Mouse (Mus musculus): Measurements from ENCODE around the gene Pom121l2. TPM values are rescaled to one million over a fixed set of nuclear protein-coding genes. Genes with fewer than 3 reads are reported as not detected.

Gene Pom121l2
- 0.15 and 0.20 TPM in 2 replicates for polyA plus RNA-seq (2015; fragmentation: Nextera tagmentation; extraction: Ambion mirVana)

- Histone ChIP-seq H3K4me3 (peak within 1 kb of the TSS; percentile 57), H3K27ac (no peak within 1 kb of the TSS), H3K36me3 (no peaks in the 10 kb centered on the region), H3K9me3 (no peaks in the 10 kb centered on the region), H3K9ac (peak within 1 kb of the TSS; percentile 60), H3K27me3 (peaks cover 38% of the 10 kb centered on the region), H3K4me2 (peak within 1 kb of the TSS; percentile 95), H3K4me1 (peaks cover 11% of the 10 kb centered on the region)
- peak; percentile 55 for ATAC-seq (ENCODE audit: insufficient number of reproducible peaks, low FRiP score, low TSS enrichment, low read depth)
- WGBS: under 1% methylated on average over 58 of the region's 58 CpGs
Observed at GRCm38 (mm10) chr13:21980981-21981802, at the start of gene Pom121l2. TSS of gene Pom121l2 (plus strand) at chr13:21981194.

- ATAC-seq (ENCODE audit: insufficient number of reproducible peaks, low FRiP score, low TSS enrichment, low read depth): no peak
Observed at GRCm38 (mm10) chr13:21931740-21932139, 49.3 kb upstream of the Pom121l2 start.

GRCm38 (mm10) chr13:21933626-21934548, 47.1 kb upstream of the Pom121l2 start:
- Histone ChIP-seq H3K9ac (no peak overlapping the region), H3K27me3 (no peaks in the 10 kb centered on the region), H3K9me3 (no peaks in the 10 kb centered on the region), H3K4me3 (peak overlapping the region; percentile 19; the same call in 1 of the 2 replicates), H3K36me3 (no peaks in the 10 kb centered on the region), H3K27ac (0 out of 2 replicates have a peak overlapping the region, but pooled peaks have one; percentile 23), H3K4me1 (peaks cover 5% of the 10 kb centered on the region), H3K4me2 (peak overlapping the region; percentile 19; the same call in 1 of the 2 replicates)
- ATAC-seq (ENCODE audit: insufficient number of reproducible peaks, low FRiP score, low TSS enrichment, low read depth): no peak
- 14% methylated on average over 28 of the region's 28 CpGs for WGBS

More at GRCm38 (mm10) chr13:21931740-21932139, 49.3 kb upstream of the Pom121l2 start:
- WGBS: 71% methylated on average over 6 of the region's 6 CpGs
- Histone ChIP-seq H3K4me1 (peaks cover 5% of the 10 kb centered on the region), H3K9me3 (no peaks in the 10 kb centered on the region), H3K27me3 (no peaks in the 10 kb centered on the region), H3K36me3 (no peaks in the 10 kb centered on the region), H3K4me2 (no peak overlapping the region), H3K9ac (no peak overlapping the region), H3K27ac (no peak overlapping the region), H3K4me3 (no peak overlapping the region)

GRCm38 (mm10) chr13:21934982-21935791, 45.8 kb upstream of the Pom121l2 start:
- no peaks in the 10 kb centered on the region for H3K27me3 ChIP-seq
- peaks cover 5% of the 10 kb centered on the region for H3K4me1 ChIP-seq
- no peaks in the 10 kb centered on the region for H3K9me3 ChIP-seq
- 10% methylated on average over 17 of the region's 17 CpGs for WGBS
- no peak overlapping the region for H3K4me3 ChIP-seq
- no peaks in the 10 kb centered on the region for H3K36me3 ChIP-seq
- no peak for ATAC-seq (ENCODE audit: insufficient number of reproducible peaks, low FRiP score, low TSS enrichment, low read depth)
- no peak overlapping the region for H3K27ac ChIP-seq
- H3K9ac ChIP-seq: no peak overlapping the region
- no peak overlapping the region for H3K4me2 ChIP-seq

GRCm38 (mm10) chr13:21935833-21936232, 45.2 kb upstream of the Pom121l2 start:
- Histone ChIP-seq H3K9me3 (no peaks in the 10 kb centered on the region), H3K4me1 (peaks cover 5% of the 10 kb centered on the region), H3K4me2 (peak overlapping the region; percentile 24; the same call in 1 of the 2 replicates), H3K9ac (no peak overlapping the region), H3K4me3 (peak overlapping the region; percentile 25; the same call in 1 of the 2 replicates), H3K27me3 (no peaks in the 10 kb centered on the region), H3K27ac (no peak overlapping the region), H3K36me3 (no peaks in the 10 kb centered on the region)
- no peak for ATAC-seq (ENCODE audit: insufficient number of reproducible peaks, low FRiP score, low TSS enrichment, low read depth)
- 5% methylated on average over 7 of the region's 7 CpGs for WGBS

GRCm38 (mm10) chr13:21936968-21937367, 44.0 kb upstream of the Pom121l2 start:
- Histone ChIP-seq H3K36me3 (no peaks in the 10 kb centered on the region), H3K27me3 (no peaks in the 10 kb centered on the region), H3K4me1 (peaks cover 5% of the 10 kb centered on the region), H3K4me3 (peak overlapping the region; percentile 25; the same call in 1 of the 2 replicates), H3K9me3 (no peaks in the 10 kb centered on the region), H3K4me2 (peak overlapping the region; percentile 26; the same call in 1 of the 2 replicates), H3K9ac (no peak overlapping the region), H3K27ac (no peak overlapping the region)
- ATAC-seq (ENCODE audit: insufficient number of reproducible peaks, low FRiP score, low TSS enrichment, low read depth): no peak
- 9% methylated on average over 17 of the region's 17 CpGs for WGBS

GRCm38 (mm10) chr13:21940213-21940612, 40.8 kb upstream of the Pom121l2 start:
- peak overlapping the region; percentile 51 for H3K4me2 ChIP-seq
- H3K4me3 ChIP-seq: peak overlapping the region; percentile 46
- H3K36me3 ChIP-seq: no peaks in the 10 kb centered on the region
- no peaks in the 10 kb centered on the region for H3K9me3 ChIP-seq
- peak overlapping the region; percentile 17; the same call in 1 of the 2 replicates for H3K9ac ChIP-seq
- WGBS: under 1% methylated on average over 19 of the region's 19 CpGs
- peaks cover 5% of the 10 kb centered on the region; the same call in 1 of the 2 replicates for H3K4me1 ChIP-seq
- peak; percentile 80 for ATAC-seq (ENCODE audit: insufficient number of reproducible peaks, low FRiP score, low TSS enrichment, low read depth)
- peak overlapping the region; percentile 72 for H3K27ac ChIP-seq
- H3K27me3 ChIP-seq: no peaks in the 10 kb centered on the region

GRCm38 (mm10) chr13:21940811-21941321, 40.1 kb upstream of the Pom121l2 start:
- peak overlapping the region; percentile 51 for H3K4me2 ChIP-seq
- peak overlapping the region; percentile 72 for H3K27ac ChIP-seq
- H3K9ac ChIP-seq: peak overlapping the region; percentile 17; the same call in 1 of the 2 replicates
- under 1% methylated on average over 16 of the region's 16 CpGs for WGBS
- ATAC-seq (ENCODE audit: insufficient number of reproducible peaks, low FRiP score, low TSS enrichment, low read depth): peak; percentile 58; the same call in 1 of the 2 replicates
- no peaks in the 10 kb centered on the region for H3K36me3 ChIP-seq
- H3K4me3 ChIP-seq: peak overlapping the region; percentile 46
- peaks cover 3% of the 10 kb centered on the region; the same call in 1 of the 2 replicates for H3K4me1 ChIP-seq
- no peaks in the 10 kb centered on the region for H3K27me3 ChIP-seq
- no peaks in the 10 kb centered on the region for H3K9me3 ChIP-seq

- H3K9ac ChIP-seq: no peak overlapping the region
- H3K9me3 ChIP-seq: no peaks in the 10 kb centered on the region
- H3K4me2 ChIP-seq: no peak overlapping the region
- WGBS: 80% methylated on average over 1 of the region's 1 CpGs
- H3K36me3 ChIP-seq: no peaks in the 10 kb centered on the region
- no peaks in the 10 kb centered on the region for H3K27me3 ChIP-seq
- H3K4me3 ChIP-seq: no peak overlapping the region
- no peak for ATAC-seq (ENCODE audit: insufficient number of reproducible peaks, low FRiP score, low TSS enrichment, low read depth)
- no peak overlapping the region for H3K27ac ChIP-seq
- H3K4me1 ChIP-seq: peaks cover 8% of the 10 kb centered on the region; the same call in 1 of the 2 replicates
Observed at GRCm38 (mm10) chr13:21943644-21944043, 37.4 kb upstream of the Pom121l2 start.

- H3K9ac ChIP-seq: peak overlapping the region; percentile 15; the same call in 1 of the 2 replicates
- H3K27me3 ChIP-seq: no peaks in the 10 kb centered on the region
- ATAC-seq (ENCODE audit: insufficient number of reproducible peaks, low FRiP score, low TSS enrichment, low read depth): peak; percentile 13; the same call in 1 of the 2 replicates
- WGBS: under 1% methylated on average over 7 of the region's 7 CpGs
- H3K27ac ChIP-seq: peak overlapping the region; percentile 84; the same call in 1 of the 2 replicates
- no peaks in the 10 kb centered on the region for H3K9me3 ChIP-seq
- peaks cover 1% of the 10 kb centered on the region for H3K36me3 ChIP-seq
- H3K4me2 ChIP-seq: peak overlapping the region; percentile 70
- H3K4me1 ChIP-seq: peaks cover 8% of the 10 kb centered on the region; the same call in 1 of the 2 replicates
- H3K4me3 ChIP-seq: peak overlapping the region; percentile 72
Observed at GRCm38 (mm10) chr13:21944592-21944925, 36.4 kb upstream of the Pom121l2 start.
